Mouse (Mus musculus) urinary bladder, postnatal 25 days (tissue): ENCODE data around the gene Otulinl.

Experiments
- DNase-seq: peaks from one replicate; pipeline ENCODE4 v3.0.0; 2022; ENCODE audit warnings: low spot score

Otulinl gene

DNA sequence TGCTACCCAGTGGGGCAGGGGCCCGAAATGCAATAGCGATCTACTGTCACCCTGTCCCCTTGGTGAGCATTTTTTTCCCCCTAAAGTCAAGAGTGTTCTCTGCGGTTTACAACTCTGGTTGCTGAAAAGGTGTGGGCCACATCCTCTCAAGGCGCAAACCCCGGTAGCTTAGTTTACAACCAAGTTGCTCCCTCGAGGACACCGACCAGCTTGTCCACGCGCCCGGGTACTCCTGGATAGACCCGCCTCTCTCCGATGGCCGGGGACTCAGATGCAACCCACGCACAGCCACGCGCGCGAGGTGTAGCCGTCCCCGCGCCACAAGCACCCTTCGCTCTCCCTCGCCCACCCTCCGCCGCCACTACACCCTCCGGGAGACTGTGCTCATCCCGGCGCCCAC is 382 bp downstream of the Otulinl start:
- no peak for DNase-seq

- DNase-seq: no peak
Observed at GRCm38 (mm10) chr15:27678511-27678910, 2.9 kb downstream of the Otulinl start.

- no peak for DNase-seq
Observed at GRCm38 (mm10) chr15:27677801-27678200, 3.6 kb downstream of the Otulinl start.

GRCm38 (mm10) chr15:27676211-27676610 is 5.2 kb downstream of the Otulinl start:
- DNase-seq: no peak

- no peak for DNase-seq
Observed at GRCm38 (mm10) chr15:27675122-27675521, 6.3 kb downstream of the Otulinl start.

GRCm38 (mm10) chr15:27674041-27674440 is 7.3 kb downstream of the Otulinl start:
- DNase-seq: no peak

DNA sequence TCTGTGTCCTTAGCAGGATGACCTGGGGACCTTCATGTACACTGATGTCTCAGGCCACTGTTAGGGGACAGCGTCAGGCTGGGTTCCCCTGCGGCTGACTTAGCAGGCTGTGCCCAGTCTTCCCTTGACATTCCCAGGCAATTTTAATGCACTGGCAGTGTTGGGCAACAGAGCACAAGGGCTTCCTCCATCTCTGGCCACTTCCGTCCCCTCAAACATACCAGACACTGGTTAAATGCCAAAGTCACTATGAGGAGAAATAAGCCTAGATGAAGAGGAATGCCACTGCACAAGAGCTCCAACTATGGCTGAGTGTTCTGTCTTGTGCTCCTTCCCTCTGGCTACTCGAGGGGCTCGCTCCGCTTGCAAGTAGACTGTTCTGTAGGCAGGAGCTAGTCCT is 8.2 kb downstream of the Otulinl start:
- no peak for DNase-seq

- DNase-seq: no peak
Observed at GRCm38 (mm10) chr15:27672259-27672658, 9.1 kb downstream of the Otulinl start.

- no peak for DNase-seq
Observed at GRCm38 (mm10) chr15:27671612-27672245, 9.7 kb downstream of the Otulinl start.

- no peak for DNase-seq
Observed at GRCm38 (mm10) chr15:27670708-27671107, 10.7 kb downstream of the Otulinl start.

- DNase-seq: no peak
Observed at GRCm38 (mm10) chr15:27669931-27670411, 11.4 kb downstream of the Otulinl start.

DNA sequence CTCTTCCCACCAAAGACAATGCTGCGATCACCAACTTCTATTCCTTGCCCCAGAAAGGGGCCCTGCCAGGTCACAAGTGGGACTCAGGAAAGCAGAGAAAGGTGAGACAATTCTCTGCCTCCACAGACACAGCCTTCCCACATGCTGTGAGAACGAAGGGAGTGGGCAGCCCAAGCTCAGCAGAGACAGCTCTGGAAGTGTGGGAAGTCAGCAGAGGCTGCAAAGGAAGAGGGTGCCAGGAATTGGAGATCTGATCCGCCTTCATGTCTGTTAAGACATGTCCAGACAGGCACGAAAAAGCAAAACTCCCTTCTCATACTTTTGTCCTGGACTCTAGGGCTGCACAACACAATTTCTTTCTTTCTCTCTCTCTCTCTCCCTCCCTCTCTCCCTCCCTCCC is 12.1 kb downstream of the Otulinl start:
- no peak for DNase-seq

- DNase-seq: no peak
Observed at GRCm38 (mm10) chr15:27668557-27668956, 12.8 kb downstream of the Otulinl start.

DNA sequence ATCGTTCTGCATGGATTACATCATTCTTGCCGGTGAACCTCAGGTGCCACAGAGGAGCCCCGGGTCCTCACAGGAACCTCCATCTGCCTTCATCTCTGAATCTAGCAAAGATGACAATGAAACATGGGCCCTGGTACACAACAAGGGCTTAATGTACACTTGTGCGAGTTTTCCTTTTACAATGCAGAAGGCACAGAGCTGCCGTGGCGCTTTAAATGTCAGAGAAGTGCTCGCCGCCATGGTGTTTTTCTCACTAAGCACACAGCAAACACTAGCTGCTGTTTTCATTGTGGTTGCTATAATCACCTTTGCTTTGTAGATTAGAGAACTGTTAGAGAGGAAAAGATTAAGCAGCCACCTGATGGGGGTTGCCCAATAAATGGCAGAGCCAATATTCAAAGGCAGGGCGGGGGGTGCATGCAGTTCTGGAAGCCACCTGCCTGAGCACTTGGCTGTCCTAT is 13.3 kb downstream of the Otulinl start:
- no peak for DNase-seq

- DNase-seq: no peak
Observed at GRCm38 (mm10) chr15:27666911-27667539, 14.4 kb downstream of the Otulinl start.

DNA sequence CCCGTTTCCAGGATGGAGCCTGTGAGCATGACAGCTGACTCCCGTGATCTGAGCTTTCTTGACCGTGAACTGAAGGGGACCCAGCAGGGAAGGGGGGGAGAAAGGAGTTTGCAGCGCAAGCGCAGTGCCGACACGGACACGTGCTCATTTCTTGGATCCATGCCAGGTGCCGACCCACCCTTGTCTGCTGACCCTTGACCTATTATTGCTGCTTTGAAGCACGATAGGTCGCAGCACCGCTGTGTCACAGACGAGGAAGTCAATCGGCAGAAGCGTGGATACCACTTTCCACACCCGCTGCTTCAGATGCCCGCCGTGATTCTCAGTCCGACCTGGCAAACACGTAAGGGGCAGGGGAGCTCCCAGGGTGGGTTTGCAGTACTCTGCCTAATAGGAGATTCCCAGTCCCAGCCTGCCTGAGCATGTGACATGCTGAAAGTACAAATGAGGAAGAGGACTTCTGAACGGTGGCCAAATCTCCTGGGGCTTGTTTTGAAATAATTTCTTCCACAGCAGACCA is 15.9 kb downstream of the Otulinl start:
- no peak for DNase-seq

GRCm38 (mm10) chr15:27664126-27664525 is 17.3 kb downstream of the Otulinl start:
- no peak for DNase-seq

GRCm38 (mm10) chr15:27662699-27663098 is 18.7 kb downstream of the Otulinl start:
- DNase-seq: no peak

GRCm38 (mm10) chr15:27661696-27662095 is 19.7 kb downstream of the Otulinl start:
- DNase-seq: no peak

DNA sequence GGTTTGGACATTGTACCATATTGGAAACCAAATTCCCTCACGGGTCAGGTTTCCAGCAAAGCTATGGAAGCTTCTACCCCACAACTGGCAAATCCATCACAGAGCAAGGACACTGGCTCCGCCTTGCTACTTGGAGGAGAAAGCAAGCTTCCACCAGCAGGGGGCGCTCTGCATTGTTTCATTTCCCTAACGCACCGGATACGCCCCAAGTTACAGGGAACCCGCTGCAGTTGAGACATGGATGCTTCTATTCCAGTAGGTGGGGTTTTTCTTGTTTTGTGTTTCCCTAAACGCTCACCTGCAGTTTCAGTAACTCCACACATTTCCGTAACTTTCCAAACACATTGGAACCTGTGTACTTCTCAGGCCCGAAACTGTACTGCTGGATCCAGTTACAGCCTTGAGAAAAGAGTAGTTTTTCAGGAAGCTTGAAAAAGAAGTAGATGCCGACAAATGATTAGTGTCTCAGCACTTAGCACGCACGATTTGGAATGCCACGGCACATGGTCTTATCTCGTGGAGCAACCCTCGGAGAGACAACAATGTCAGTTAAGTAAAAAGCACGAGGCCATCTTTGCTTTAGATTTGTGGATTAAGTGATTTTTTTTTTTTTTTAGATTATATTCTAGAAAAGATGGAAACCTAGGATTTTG is 21.7 kb downstream of the Otulinl start:
- DNase-seq: peak; percentile 87

DNA sequence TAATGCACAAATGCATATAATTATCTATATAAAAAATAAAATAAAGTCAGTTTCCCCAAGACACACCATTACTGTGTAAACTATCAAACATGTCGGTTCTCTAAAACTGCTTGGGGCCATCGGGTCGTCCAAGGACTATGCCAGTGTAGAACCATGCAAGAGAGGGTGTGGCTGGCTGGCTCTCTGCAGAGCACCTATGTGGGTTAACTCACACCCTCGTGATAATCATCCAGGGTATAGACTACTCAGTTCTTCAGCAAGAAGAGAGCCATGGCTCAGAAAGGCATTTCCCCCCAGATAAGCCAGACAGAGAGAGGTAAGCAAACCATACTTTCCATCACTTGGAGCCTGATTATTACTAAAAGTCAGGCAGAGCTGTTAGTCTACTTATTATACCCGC is 22.2 kb downstream of the Otulinl start:
- DNase-seq: no peak

DNA sequence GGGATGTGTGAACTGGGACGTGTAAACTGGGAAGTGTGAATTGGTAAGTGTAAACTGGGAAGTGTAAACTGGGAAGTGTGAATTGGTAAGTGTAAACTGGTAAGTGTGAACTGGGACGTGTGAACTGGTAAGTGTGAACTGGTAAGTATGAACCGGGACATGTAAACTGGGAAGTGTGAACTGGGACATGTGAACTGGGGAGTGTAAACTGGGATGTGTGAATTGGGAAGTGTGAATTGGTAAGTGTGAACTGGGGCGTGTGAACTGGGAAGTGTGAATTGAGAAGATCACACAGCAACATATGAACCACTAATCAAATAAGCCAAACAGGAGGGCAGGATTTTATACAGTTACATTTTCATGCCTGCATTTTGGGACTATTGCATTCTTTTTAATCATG is 23.0 kb downstream of the Otulinl start:
- no peak for DNase-seq

GRCm38 (mm10) chr15:27657866-27658265 is 23.5 kb downstream of the Otulinl start:
- DNase-seq: no peak
